Mouse (Mus musculus) heart, adult 2 months (tissue): ENCODE data around the gene Miip. TPM values are rescaled to one million over a fixed set of nuclear protein-coding genes. Genes with fewer than 3 reads are reported as not detected.

Experiments
- DNase-seq, 2 experiments: peaks; one replicate each; pipeline ENCODE4 v3.0.0; 2021
- H3K27ac ChIP-seq: fragments of 200-600 bp; 2 replicates; pipeline ENCODE4 v1.8.1; 2022
- H3K27me3 ChIP-seq: fragments of 200-500 bp; 2 replicates; pipeline ENCODE4 v1.6.1; 2012; ENCODE audit warnings: mild to moderate bottlenecking, low read length, inconsistent platforms, mixed read lengths; ENCODE audit not compliant: control insufficient read depth, insufficient read depth
- H3K36me3 ChIP-seq: fragments of 200-500 bp; 2 replicates; pipeline ENCODE4 v1.6.1; 2012; ENCODE audit warnings: low read length, inconsistent platforms; ENCODE audit not compliant: control insufficient read depth, insufficient read depth
- H3K4me1 ChIP-seq: fragments of 200-500 bp; 2 replicates; pipeline ENCODE4 v1.6.1; 2011; ENCODE audit warnings: low read length; ENCODE audit not compliant: control insufficient read depth, insufficient read depth
- H3K4me3 ChIP-seq: fragments of 200-600 bp; 2 replicates; pipeline ENCODE4 v1.8.1; 2022
- H3K79me2 ChIP-seq: fragments of 200-500 bp; replicated peaks from 2 replicates; pipeline ENCODE4 v1.6.1; 2012; ENCODE audit warnings: mild to moderate bottlenecking, inconsistent platforms, low read length, moderate library complexity, mixed read lengths; ENCODE audit not compliant: control insufficient read depth, insufficient read depth
- H3K9ac ChIP-seq: fragments of 200-500 bp; 2 replicates; pipeline ENCODE4 v1.6.1; 2012; ENCODE audit warnings: low read depth, mild to moderate bottlenecking, control low read depth, inconsistent platforms, low read length, mixed read lengths
- CTCF ChIP-seq: fragments of 200-600 bp; IDR thresholded peaks from 2 replicates; pipeline ENCODE4 v1.8.1; 2022; ENCODE audit warnings: antibody characterized with exemption, mild to moderate bottlenecking, moderate library complexity
- EP300 ChIP-seq: fragments of 200-500 bp; IDR thresholded peaks from 2 replicates; pipeline ENCODE4 v1.6.1; 2011; ENCODE audit warnings: low read depth, low read length, control low read depth; ENCODE audit not compliant: insufficient read depth
- POLR2A ChIP-seq: fragments of 200-500 bp; IDR thresholded peaks from 2 replicates; pipeline ENCODE4 v1.6.1; 2011; ENCODE audit warnings: mild to moderate bottlenecking, low read depth, low read length, control low read depth; ENCODE audit not compliant: insufficient read depth
- WGBS: fragments of 180-500 bp; shearing (Covaris S2); methylation state at CpG from one replicate; pipeline ENCODE4 v1.1.7; 2018; 5-methylcytosine and 5-hydroxymethylcytosine counted together
- intact Hi-C: fragments of 180-260 bp; cut with DNase I; formaldehyde crosslinking; loops from one replicate; pipeline ENCODE4 v1.15.1; 2025
- polyA plus RNA-seq: library from polyadenylated mRNA; depleted of rRNA; stranded (reverse); fragments of >200 nt; gene quantifications from 2 replicates; pipeline ENCODE4 v1.2.3, GENCODE M21; 2012
- total RNA-seq, 2 experiments: library from RNA; stranded (reverse); gene quantifications; 2 replicates each; pipeline ENCODE4 v1.2.3; 2021

The Miip gene
- total and polyA plus RNA-seq, 3 experiments = 5.4 to 24.8 (median 7.4) TPM

DNA sequence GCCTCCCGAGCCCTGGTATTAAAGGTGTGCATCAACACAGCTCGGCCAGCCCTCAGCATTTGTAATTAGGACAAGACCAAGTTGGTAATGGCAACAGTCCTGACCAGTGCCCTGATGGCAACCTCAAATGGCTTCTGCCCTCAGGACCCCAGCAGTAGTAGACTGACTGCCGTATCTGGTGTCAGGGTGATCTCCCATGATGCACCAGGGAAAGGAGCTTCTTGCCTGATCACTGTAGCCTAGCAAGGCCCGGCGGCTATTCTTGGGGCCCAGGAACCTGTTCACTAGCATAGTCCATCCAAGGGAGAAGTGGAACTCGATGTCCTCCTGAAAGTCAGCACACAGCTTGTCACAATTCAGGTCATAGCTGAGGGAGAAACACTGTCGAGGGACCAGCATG lies 13.2 kb upstream of the Miip start:
- no peak for TF ChIP-seq CTCF
- TF ChIP-seq EP300 = no peak
- no peak for TF ChIP-seq POLR2A
- no peak for DNase-seq
- intact Hi-C loops = no loop called here
- 84% methylated on average over 7 of the region's 7 CpGs for WGBS
- peaks cover 3% of the 10 kb centered on the region for H3K79me2 ChIP-seq
- no peaks in the 10 kb centered on the region for H3K27me3 ChIP-seq
- H3K27ac ChIP-seq = no peak overlapping the region
- no peaks in the 10 kb centered on the region; the same call in 1 of the 2 replicates for H3K4me1 ChIP-seq
- H3K4me3 ChIP-seq = no peak overlapping the region
- H3K9ac ChIP-seq = no peak overlapping the region
- H3K36me3 ChIP-seq = peaks cover 8% of the 10 kb centered on the region; the same call in 1 of the 2 replicates

DNA sequence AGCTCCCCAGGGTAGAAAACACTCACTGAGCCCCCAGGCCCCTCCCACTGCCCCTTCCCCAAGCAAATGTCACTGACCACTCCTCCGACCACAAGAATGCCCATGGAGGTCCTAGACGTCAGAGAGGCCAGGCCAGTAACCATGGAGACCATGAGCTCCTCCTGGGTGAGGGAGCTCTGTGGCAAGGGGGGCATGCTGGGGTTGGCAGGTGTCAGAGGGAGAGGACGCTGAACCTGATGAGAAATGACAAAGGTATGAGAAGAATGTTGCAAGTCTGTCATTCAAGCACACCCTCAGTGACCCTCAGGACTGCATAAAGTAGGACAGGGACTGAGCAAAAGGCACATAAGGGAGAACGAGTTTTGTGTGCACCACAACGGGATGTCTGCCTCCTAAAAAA lies 11.2 kb upstream of the Miip start:
- 50% methylated on average over 5 of the region's 5 CpGs for WGBS
- H3K36me3 ChIP-seq = peaks cover 8% of the 10 kb centered on the region; the same call in 1 of the 2 replicates

DNA sequence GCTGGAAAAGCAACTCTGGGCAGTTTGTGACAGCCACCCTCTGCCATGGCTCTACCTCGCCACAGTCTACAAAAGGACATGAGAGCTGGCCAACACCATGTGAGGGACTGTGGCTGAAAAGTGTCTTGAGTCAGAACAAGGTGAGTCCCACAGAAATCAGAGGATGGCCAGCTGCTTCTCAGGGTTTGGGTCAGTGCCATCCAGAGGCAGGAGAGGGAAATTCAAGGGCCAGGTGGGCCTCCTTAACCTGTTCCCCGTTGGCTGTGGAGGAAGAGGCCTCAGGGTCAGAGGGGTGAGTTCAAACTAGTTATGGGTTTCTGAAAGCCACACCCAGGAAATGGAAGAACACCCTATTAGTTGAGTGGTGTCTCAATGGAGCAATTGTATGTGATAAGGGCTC lies 10.8 kb upstream of the Miip start:
- no peak overlapping the region for H3K9ac ChIP-seq
- intact Hi-C loops = no loop called here
- no peaks in the 10 kb centered on the region; the same call in none of the 2 replicates for H3K4me1 ChIP-seq
- H3K4me3 ChIP-seq = no peak overlapping the region
- no peaks in the 10 kb centered on the region for H3K27me3 ChIP-seq
- H3K79me2 ChIP-seq = peaks cover 3% of the 10 kb centered on the region
- no peak overlapping the region for H3K27ac ChIP-seq
- DNase-seq = no peak
- peaks cover 8% of the 10 kb centered on the region; the same call in 1 of the 2 replicates for H3K36me3 ChIP-seq
- 41% methylated on average over 2 of the region's 2 CpGs for WGBS
- TF ChIP-seq CTCF (no peak), POLR2A (no peak), EP300 (no peak)

More for the DNA sequence above, 11.2 kb upstream of the Miip start:
- H3K4me1 ChIP-seq = no peaks in the 10 kb centered on the region; the same call in none of the 2 replicates
- TF ChIP-seq POLR2A = no peak
- no peak for TF ChIP-seq CTCF
- no peak for TF ChIP-seq EP300
- peaks cover 3% of the 10 kb centered on the region for H3K79me2 ChIP-seq
- no peak overlapping the region for H3K9ac ChIP-seq
- intact Hi-C loops = no loop called here
- H3K4me3 ChIP-seq = no peak overlapping the region
- H3K27ac ChIP-seq = no peak overlapping the region
- DNase-seq = no peak
- H3K27me3 ChIP-seq = no peaks in the 10 kb centered on the region

DNA sequence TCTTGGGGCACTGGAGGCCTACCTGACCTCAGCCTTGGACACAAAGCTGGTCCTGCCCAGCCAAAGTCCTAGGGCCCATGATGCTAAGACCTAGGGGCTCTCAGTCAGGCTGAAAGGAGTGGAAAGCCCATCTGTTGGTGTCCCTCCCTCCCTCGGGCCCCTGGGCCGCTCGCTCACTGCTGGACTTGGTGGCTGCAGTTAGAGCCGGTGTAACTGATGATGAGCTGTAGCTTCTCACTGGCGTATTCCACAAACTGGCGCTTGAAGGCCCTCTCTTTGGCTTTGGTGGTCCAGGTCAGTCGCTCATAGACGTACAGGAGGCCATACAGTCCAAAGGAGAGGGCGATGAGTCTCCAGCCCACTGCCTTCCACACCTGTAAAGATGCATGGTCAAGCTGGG lies 9.9 kb upstream of the Miip start:
- intact Hi-C loops = no loop called here
- Histone ChIP-seq H3K4me1 (no peaks in the 10 kb centered on the region; the same call in none of the 2 replicates), H3K79me2 (peaks cover 3% of the 10 kb centered on the region), H3K27me3 (no peaks in the 10 kb centered on the region), H3K27ac (no peak overlapping the region), H3K9ac (no peak overlapping the region), H3K4me3 (no peak overlapping the region), H3K36me3 (peaks cover 8% of the 10 kb centered on the region; the same call in 1 of the 2 replicates)
- TF ChIP-seq POLR2A = no peak
- TF ChIP-seq CTCF = no peak
- TF ChIP-seq EP300 = no peak
- WGBS = 97% methylated on average over 9 of the region's 9 CpGs
- DNase-seq = no peak

DNA sequence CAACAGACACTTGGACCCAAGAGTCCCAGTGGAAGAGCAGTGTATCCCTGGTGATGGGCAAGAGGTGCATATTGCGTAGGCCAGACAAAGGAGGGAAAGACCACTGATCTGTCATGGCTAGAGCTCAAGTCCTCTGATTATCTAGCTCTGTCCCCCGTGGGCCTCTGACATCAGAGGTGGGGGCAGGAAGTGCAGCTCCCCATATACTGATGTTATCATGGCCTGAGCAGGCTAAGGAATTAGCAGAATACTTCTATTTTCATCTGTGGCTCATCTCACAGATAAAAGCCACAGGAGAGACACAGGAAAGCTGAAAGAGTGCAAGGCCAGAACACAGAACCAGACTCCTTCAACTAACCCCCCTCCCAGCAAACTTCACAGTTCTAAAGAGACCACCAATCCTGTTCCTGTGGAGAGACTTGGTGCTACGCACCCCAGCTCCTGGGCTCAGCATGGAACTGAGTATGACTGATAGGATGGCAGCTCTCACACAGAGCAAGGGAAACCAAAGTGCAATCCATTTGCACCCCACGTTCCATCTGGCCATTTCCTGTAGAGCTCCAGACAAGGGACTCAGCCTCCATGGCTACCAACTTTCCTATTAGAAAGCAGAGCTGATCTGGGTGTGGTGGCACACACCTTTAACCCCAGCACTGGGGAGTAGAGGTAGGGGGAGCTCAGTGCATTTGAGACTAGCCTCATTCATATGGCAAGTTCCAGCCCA lies 7.4 kb upstream of the Miip start:
- H3K27me3 ChIP-seq = no peaks in the 10 kb centered on the region
- no peak overlapping the region for H3K9ac ChIP-seq
- intact Hi-C loops = no loop called here
- H3K4me1 ChIP-seq = peaks cover 3% of the 10 kb centered on the region
- no peak overlapping the region for H3K27ac ChIP-seq
- H3K4me3 ChIP-seq = no peak overlapping the region
- 65% methylated on average over 4 of the region's 4 CpGs for WGBS
- peak in 1 of 2 experiments; percentile 13 for DNase-seq
- peaks cover 5% of the 10 kb centered on the region; the same call in 1 of the 2 replicates for H3K36me3 ChIP-seq
- TF ChIP-seq EP300 = no peak
- TF ChIP-seq POLR2A = no peak
- no peak for TF ChIP-seq CTCF
- peaks cover 7% of the 10 kb centered on the region for H3K79me2 ChIP-seq

DNA sequence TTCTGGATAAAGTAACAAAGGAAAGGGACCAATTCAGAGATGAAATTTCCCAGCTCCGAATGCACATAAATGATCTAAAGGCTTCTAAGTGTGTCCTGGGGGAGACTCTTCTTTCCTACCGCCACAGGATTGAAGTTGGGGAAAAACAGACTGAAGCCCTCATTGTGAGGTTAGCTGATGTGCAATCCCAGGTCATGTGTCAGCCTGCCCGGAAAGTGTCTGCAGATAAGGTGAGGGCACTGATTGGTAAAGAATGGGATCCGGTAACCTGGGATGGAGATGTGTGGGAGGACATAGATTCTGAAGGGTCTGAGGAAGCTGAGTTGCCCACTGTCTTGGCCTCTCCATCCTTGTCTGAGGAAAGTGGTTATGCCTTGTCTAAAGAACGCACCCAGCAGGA lies 622 bp upstream of the Miip start:
- no peak for DNase-seq
- 0 out of 2 replicates have a peak, but pooled peaks cover 4% of the 10 kb centered on the region for H3K79me2 ChIP-seq
- H3K4me1 ChIP-seq = peaks cover 11% of the 10 kb centered on the region
- 2% methylated on average over 5 of the region's 5 CpGs for WGBS
- H3K27me3 ChIP-seq = no peaks in the 10 kb centered on the region
- H3K4me3 ChIP-seq = peak overlapping the region; percentile 80
- peak overlapping the region; percentile 65 for H3K9ac ChIP-seq
- peak overlapping the region; percentile 51 for H3K27ac ChIP-seq
- intact Hi-C loops = loop anchor here (5.0 kb wide), 2 partner anchors 33 to 68 kb away; partner anchors contain the start of genes Mfn2 and Plod1
- TF ChIP-seq CTCF (no peak), POLR2A (no peak), EP300 (no peak)
- peaks cover 3% of the 10 kb centered on the region; the same call in 1 of the 2 replicates for H3K36me3 ChIP-seq
